Mouse (Mus musculus): ENCODE measurements around the gene Mak. TPM values are rescaled to one million over a fixed set of nuclear protein-coding genes. Genes with fewer than 3 reads are reported as not detected.

Mak gene
- total RNA-seq (2014; rRNA removed) (under 0.01 TPM in 1 of 2 replicates, not detected in the other), polyA plus RNA-seq (2012; rRNA removed) (0.04 TPM in 1 of 2 replicates, not detected in the other)

DNA sequence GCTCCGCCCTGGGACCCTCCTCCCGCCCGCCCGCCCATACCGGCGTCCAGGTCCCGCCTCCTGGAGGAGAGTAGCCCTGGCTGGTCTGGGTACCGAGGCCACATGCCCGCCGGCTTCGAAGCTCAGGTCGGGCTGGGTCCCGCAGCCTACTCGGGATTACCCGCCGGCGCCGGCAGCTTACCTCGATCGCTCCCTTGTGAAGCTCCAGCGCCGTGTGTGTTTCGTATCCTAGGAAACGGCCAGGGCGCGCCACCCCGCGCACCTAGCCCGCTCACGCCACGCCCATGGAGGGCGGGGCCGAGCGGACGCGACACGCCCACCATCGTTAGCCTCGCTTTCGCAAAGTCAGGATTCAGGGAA is at the start of gene Mak:
Gene Mak, minus strand, starts transcription at position 286 of the 360 bp plus-strand sequence.
- peak; percentile 59 for DNase-seq (ENCODE audit: extremely low read depth, low read depth, low spot score)
- WGBS, result under 1% methylated on average over 40 of the region's 40 CpGs
- Histone ChIP-seq H3K79me2 (ENCODE audit: control insufficient read depth, insufficient read depth, low read length) (no peaks in the 10 kb centered on the region), H3K4me3 (ENCODE audit: insufficient read depth, low read depth, low read length) (peak within 1 kb of the TSS; percentile 44; the same call in 1 of the 2 replicates), H3K36me3 (ENCODE audit: control insufficient read depth, insufficient read depth, low read length) (no peaks in the 10 kb centered on the region), H3K9ac (ENCODE audit: low read depth, low read length) (no peak within 1 kb of the TSS), H3K4me1 (ENCODE audit: control insufficient read depth, insufficient read depth, low read length) (no peaks in the 10 kb centered on the region), H3K27me3 (ENCODE audit: control insufficient read depth, insufficient read depth, low read length) (peaks cover 6% of the 10 kb centered on the region), H3K27ac (replicated peaks; ENCODE audit: insufficient read depth, low read depth, low read length) (no peak within 1 kb of the TSS)
- TF ChIP-seq CTCF (IDR thresholded peaks at IDR 0.05; ENCODE audit: low read depth, low read length), result no peak
- TF ChIP-seq POLR2A (IDR thresholded peaks at IDR 0.05; ENCODE audit: extremely low read depth, insufficient read depth, low read length), result no peak

DNA sequence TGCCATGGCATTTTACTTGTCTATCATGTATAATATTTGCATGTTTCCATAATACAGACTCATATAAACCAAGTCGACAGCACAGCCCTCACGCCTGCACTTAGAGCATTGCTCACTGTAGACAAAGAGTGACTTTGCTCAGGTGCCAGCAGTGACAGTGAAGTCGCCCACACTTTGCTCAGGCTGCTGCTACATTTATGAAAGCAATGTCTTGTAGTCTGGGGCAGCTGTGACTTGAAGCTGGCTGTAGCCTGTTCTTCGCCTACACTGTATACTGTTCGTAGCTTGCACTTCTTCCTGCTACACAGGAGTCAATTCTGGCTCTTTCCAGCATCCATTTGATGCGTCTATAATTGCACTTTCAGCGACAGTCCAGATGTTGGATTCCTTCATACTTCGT is 49.6 kb upstream of the Mak start:
- no peak overlapping the region for H3K27ac ChIP-seq (replicated peaks; ENCODE audit: insufficient read depth, low read depth, low read length)
- WGBS, result 89% methylated on average over 8 of the region's 8 CpGs
- no peak overlapping the region for H3K9ac ChIP-seq (ENCODE audit: low read depth, low read length)
- H3K27me3 ChIP-seq (ENCODE audit: control insufficient read depth, insufficient read depth, low read length), result no peaks in the 10 kb centered on the region
- no peaks in the 10 kb centered on the region for H3K79me2 ChIP-seq (ENCODE audit: control insufficient read depth, insufficient read depth, low read length)
- no peaks in the 10 kb centered on the region for H3K4me1 ChIP-seq (ENCODE audit: control insufficient read depth, insufficient read depth, low read length)
- DNase-seq (ENCODE audit: extremely low read depth, low read depth, low spot score), result no peak
- no peak for TF ChIP-seq POLR2A (IDR thresholded peaks at IDR 0.05; ENCODE audit: extremely low read depth, insufficient read depth, low read length)
- no peak for TF ChIP-seq CTCF (IDR thresholded peaks at IDR 0.05; ENCODE audit: low read depth, low read length)
- no peaks in the 10 kb centered on the region for H3K36me3 ChIP-seq (ENCODE audit: control insufficient read depth, insufficient read depth, low read length)
- no peak overlapping the region for H3K4me3 ChIP-seq (ENCODE audit: insufficient read depth, low read depth, low read length)

DNA sequence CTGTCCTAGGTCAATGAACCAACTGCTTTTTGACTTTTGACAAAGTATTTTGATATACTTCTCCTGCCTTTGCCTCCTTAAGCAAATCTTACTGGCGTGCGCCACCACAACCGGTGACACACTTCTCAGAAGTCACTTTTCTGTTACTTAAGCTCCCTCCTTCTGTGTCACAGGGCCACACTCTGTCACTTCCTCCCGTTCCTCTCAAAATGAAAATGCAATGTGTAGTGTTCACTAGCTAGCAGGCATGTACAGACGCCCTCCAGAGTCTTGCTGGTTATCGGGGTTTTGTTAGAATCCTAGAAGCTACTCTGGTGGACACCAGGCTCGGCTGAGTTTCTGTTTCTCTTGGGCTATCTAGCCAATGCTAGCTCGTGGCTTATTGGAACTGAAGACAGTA is 48.8 kb upstream of the Mak start:
- Histone ChIP-seq H3K4me3 (ENCODE audit: insufficient read depth, low read depth, low read length) (no peak overlapping the region), H3K36me3 (ENCODE audit: control insufficient read depth, insufficient read depth, low read length) (no peaks in the 10 kb centered on the region), H3K79me2 (ENCODE audit: control insufficient read depth, insufficient read depth, low read length) (no peaks in the 10 kb centered on the region), H3K27me3 (ENCODE audit: control insufficient read depth, insufficient read depth, low read length) (no peaks in the 10 kb centered on the region), H3K9ac (ENCODE audit: low read depth, low read length) (no peak overlapping the region), H3K27ac (replicated peaks; ENCODE audit: insufficient read depth, low read depth, low read length) (no peak overlapping the region), H3K4me1 (ENCODE audit: control insufficient read depth, insufficient read depth, low read length) (no peaks in the 10 kb centered on the region)
- DNase-seq (ENCODE audit: extremely low read depth, low read depth, low spot score), result no peak
- WGBS, result 83% methylated on average over 8 of the region's 8 CpGs
- TF ChIP-seq CTCF (IDR thresholded peaks at IDR 0.05; ENCODE audit: low read depth, low read length) (no peak), POLR2A (IDR thresholded peaks at IDR 0.05; ENCODE audit: extremely low read depth, insufficient read depth, low read length) (no peak)

DNA sequence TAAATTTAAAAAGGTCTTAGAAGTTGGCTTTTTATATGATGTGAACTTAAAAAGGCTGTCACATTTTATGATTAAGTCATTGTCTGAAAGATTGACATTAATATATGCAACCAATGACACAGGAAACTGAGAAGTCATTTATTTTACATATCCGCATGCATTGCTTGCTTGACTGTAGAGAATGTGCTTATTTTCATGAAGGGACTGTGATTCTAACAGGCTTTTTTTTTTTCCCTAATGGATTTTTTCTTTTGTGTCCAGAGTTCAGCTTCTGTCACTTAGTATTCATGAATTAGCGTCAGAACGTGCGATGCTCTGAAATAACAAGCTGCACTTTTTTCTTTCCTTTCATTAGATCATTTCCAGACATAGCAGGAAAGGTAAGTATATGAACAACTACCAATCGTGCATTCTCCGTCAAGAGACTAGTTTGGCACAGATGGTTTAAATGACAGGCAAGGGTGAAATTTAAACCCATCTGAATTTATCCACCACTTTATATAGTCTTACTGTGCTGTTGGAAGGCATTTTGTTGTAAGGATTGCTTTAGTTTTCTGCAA is 44.2 kb upstream of the Mak start:
- Histone ChIP-seq H3K27me3 (ENCODE audit: control insufficient read depth, insufficient read depth, low read length) (no peaks in the 10 kb centered on the region), H3K79me2 (ENCODE audit: control insufficient read depth, insufficient read depth, low read length) (no peaks in the 10 kb centered on the region), H3K9ac (ENCODE audit: low read depth, low read length) (no peak overlapping the region), H3K36me3 (ENCODE audit: control insufficient read depth, insufficient read depth, low read length) (no peaks in the 10 kb centered on the region), H3K27ac (replicated peaks; ENCODE audit: insufficient read depth, low read depth, low read length) (no peak overlapping the region), H3K4me3 (ENCODE audit: insufficient read depth, low read depth, low read length) (no peak overlapping the region), H3K4me1 (ENCODE audit: control insufficient read depth, insufficient read depth, low read length) (no peaks in the 10 kb centered on the region)
- WGBS, result 95% methylated on average over 6 of the region's 6 CpGs
- TF ChIP-seq CTCF (IDR thresholded peaks at IDR 0.05; ENCODE audit: low read depth, low read length) (no peak), POLR2A (IDR thresholded peaks at IDR 0.05; ENCODE audit: extremely low read depth, insufficient read depth, low read length) (no peak)
- no peak for DNase-seq (ENCODE audit: extremely low read depth, low read depth, low spot score)

DNA sequence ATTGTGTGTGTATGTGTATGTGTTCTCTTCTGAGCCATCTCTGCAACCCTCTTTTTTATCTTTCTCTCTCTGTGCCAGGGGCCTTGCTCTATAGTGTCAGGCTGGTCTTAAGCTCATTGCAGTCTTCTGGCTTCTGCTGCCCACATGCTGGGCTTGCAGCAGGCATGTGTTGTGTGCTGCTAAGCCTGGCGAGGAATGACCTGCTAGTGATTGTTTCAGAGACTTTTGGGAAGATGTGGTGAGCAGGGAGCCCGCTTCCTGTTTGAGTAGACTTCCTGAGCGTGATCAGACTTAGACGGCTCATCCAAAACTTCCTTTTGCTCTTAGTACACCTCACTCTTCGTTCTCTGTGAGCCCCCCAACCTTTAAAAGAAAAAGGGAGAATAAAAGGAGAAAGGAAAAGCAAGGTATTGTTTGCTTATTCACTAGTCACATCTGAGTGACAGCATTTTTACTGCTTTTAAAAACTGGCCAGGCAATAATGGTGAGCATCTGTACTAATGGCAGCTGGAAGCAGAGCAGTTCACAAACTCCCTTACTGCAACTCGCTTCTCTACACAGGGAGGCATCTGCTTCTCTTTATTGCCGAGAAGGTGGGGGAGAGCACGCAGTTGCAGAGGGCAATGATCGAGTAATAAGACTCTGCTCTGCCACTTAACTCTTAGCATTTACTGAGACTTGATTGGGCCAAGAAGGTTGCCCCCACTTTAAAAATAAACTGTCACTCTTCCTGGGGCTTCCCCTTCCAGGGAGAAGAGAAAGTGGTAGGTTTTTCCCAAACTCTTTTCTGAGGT is 39.8 kb upstream of the Mak start:
- no peak overlapping the region for H3K9ac ChIP-seq (ENCODE audit: low read depth, low read length)
- TF ChIP-seq CTCF (IDR thresholded peaks at IDR 0.05; ENCODE audit: low read depth, low read length) (no peak), POLR2A (IDR thresholded peaks at IDR 0.05; ENCODE audit: extremely low read depth, insufficient read depth, low read length) (no peak)
- H3K4me1 ChIP-seq (ENCODE audit: control insufficient read depth, insufficient read depth, low read length), result no peaks in the 10 kb centered on the region
- 67% methylated on average over 9 of the region's 9 CpGs for WGBS
- no peak overlapping the region for H3K4me3 ChIP-seq (ENCODE audit: insufficient read depth, low read depth, low read length)
- no peaks in the 10 kb centered on the region; the same call in 1 of the 2 replicates for H3K27me3 ChIP-seq (ENCODE audit: control insufficient read depth, insufficient read depth, low read length)
- no peak for DNase-seq (ENCODE audit: extremely low read depth, low read depth, low spot score)
- H3K36me3 ChIP-seq (ENCODE audit: control insufficient read depth, insufficient read depth, low read length), result no peaks in the 10 kb centered on the region
- no peak overlapping the region for H3K27ac ChIP-seq (replicated peaks; ENCODE audit: insufficient read depth, low read depth, low read length)
- H3K79me2 ChIP-seq (ENCODE audit: control insufficient read depth, insufficient read depth, low read length), result no peaks in the 10 kb centered on the region

DNA sequence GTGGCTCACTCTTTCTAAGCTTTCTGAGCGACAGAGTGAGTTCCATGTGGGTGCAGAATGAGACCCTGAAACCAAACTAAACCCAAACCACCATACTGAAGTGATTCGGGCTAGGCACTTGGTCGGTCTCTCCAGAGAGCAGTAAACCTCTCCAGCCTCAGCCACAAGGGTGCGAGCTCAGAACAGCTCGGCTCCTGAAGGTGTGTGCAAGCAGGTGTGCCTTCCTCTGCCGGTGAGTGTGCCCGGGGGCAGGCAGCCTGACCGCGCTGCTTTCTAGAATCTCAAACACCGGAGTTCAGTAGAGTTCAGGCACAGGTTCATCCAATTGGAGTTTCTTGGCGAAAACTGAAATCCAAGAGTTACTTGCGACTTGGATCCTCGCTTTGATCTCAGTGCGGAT is 34.4 kb upstream of the Mak start, which contains the start of gene Sycp2l:
Gene Sycp2l, plus strand, starts transcription at position 368 of the 400 bp plus-strand sequence.
- no peak for DNase-seq (ENCODE audit: extremely low read depth, low read depth, low spot score)
- Histone ChIP-seq H3K9ac (ENCODE audit: low read depth, low read length) (no peak within 1 kb of the TSS), H3K27ac (replicated peaks; ENCODE audit: insufficient read depth, low read depth, low read length) (no peak within 1 kb of the TSS), H3K36me3 (ENCODE audit: control insufficient read depth, insufficient read depth, low read length) (no peaks in the 10 kb centered on the region), H3K27me3 (ENCODE audit: control insufficient read depth, insufficient read depth, low read length) (no peaks in the 10 kb centered on the region; the same call in 1 of the 2 replicates), H3K4me3 (ENCODE audit: insufficient read depth, low read depth, low read length) (no peak within 1 kb of the TSS), H3K79me2 (ENCODE audit: control insufficient read depth, insufficient read depth, low read length) (no peaks in the 10 kb centered on the region), H3K4me1 (ENCODE audit: control insufficient read depth, insufficient read depth, low read length) (no peaks in the 10 kb centered on the region; the same call in 1 of the 2 replicates)
- TF ChIP-seq CTCF (IDR thresholded peaks at IDR 0.05; ENCODE audit: low read depth, low read length), result no peak
- TF ChIP-seq POLR2A (IDR thresholded peaks at IDR 0.05; ENCODE audit: extremely low read depth, insufficient read depth, low read length), result no peak
- 24% methylated on average over 14 of the region's 14 CpGs for WGBS
